Mouse (Mus musculus): ENCODE measurements around the gene Gm8369. TPM values are rescaled to one million over a fixed set of nuclear protein-coding genes. Genes with fewer than 3 reads are reported as not detected.

The Gm8369 gene
- total and polyA plus RNA-seq, 3 experiments, result not detected

DNA sequence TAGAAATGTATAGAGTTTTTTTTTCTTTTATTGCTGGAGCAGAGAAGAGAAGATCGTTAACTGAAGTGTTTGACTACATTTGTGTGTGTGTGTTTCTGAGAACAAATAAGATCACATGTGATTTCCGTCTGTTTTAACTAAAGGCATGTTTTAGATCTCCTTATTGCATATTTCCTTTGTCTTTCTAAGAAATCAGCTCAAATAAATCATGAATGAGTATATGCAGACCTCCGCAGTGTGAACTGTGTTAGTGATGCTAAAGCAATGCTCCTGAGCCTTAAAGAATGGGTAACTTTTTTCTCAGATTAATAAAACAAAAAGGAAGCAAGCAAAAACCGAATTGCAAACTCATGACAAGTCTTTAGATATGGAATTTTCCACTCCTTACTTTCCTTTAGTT is 1.8 kb upstream of the Gm8369 start:
- no peaks in the 10 kb centered on the region; a peak in 1 of 4 replicates for H3K4me1 ChIP-seq (ENCODE audit: control insufficient read depth in 1 of 2, insufficient read depth in 2 of 2, low read length in 2 of 2)
- TF ChIP-seq TBP (IDR thresholded peaks at IDR 0.05; ENCODE audit: low read depth, low read length) (no peak), POLR2AphosphoS2 (IDR thresholded peaks at IDR 0.05; ENCODE audit: low read length) (no peak), ZKSCAN1 (IDR thresholded peaks at IDR 0.05; ENCODE audit: low read depth, low read length) (no peak), CHD2 (IDR thresholded peaks at IDR 0.05; ENCODE audit: low read length) (no peak)
- no peak for DNase-seq (ENCODE audit: low read depth, low spot score)

DNA sequence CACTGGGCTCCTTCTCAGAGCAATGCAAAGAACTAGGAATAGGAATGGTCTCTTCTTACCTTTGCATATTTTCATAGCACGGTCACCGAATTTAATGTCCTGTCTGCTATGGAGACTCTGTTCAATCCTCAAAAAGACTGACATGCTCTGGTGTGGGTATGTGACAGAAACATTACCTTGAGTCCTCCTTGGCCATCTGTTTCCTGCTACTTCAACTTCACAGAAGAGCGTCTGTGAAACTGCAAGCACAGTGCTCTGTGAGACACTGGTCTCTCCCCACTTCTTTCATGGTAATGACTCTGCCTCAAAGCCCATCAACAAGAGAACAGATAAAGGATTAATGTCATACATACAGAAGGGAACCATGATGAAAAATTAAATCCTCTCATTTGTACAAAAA is 1.4 kb upstream of the Gm8369 start:
- Histone ChIP-seq H3K9me3 (replicated peaks; ENCODE audit: insufficient read depth, low read length) (no peaks in the 10 kb centered on the region), H3K9ac (ENCODE audit: control insufficient read depth, low read depth, low read length, poor library complexity, severe bottlenecking) (no peak overlapping the region), H3K27me3 (ENCODE audit: control insufficient read depth in 1 of 2, insufficient read depth in 2 of 2, low read length in 2 of 2) (no peaks in the 10 kb centered on the region; a peak in 1 of 4 replicates), H3K36me3 (ENCODE audit: control insufficient read depth in 1 of 2, insufficient read depth in 2 of 2, low read length in 2 of 2) (0 out of 4 replicates have a peak, but pooled peaks cover 0 to 2% of the 10 kb centered on the region in 2 experiments), H3K27ac (ENCODE audit: control insufficient read depth, low read depth, low read length) (no peak overlapping the region), H3K4me3 (ENCODE audit: control insufficient read depth in 1 of 2, insufficient read depth in 1 of 2, low read depth in 2 of 2, low read length in 2 of 2) (no peak overlapping the region), H3K4me1 (ENCODE audit: control insufficient read depth in 1 of 2, insufficient read depth in 2 of 2, low read length in 2 of 2) (no peaks in the 10 kb centered on the region; a peak in 1 of 4 replicates), H3K79me2 (ENCODE audit: control insufficient read depth, insufficient read depth, low read length, poor library complexity) (no peaks in the 10 kb centered on the region)
- no peak for DNase-seq (ENCODE audit: low read depth, low spot score)
- no peak for TF ChIP-seq USF1 (IDR thresholded peaks at IDR 0.05; ENCODE audit: low read depth, low read length)
- TF ChIP-seq ZNF384 (IDR thresholded peaks at IDR 0.05; ENCODE audit: low read depth, low read length), result no peak
- TF ChIP-seq NELFE (IDR thresholded peaks at IDR 0.05; ENCODE audit: low read depth, low read length), result no peak
- no peak for TF ChIP-seq POLR2AphosphoS2 (IDR thresholded peaks at IDR 0.05; ENCODE audit: low read length)

More for the DNA sequence above, 1.8 kb upstream of the Gm8369 start:
- Histone ChIP-seq H3K79me2 (ENCODE audit: control insufficient read depth, insufficient read depth, low read length, poor library complexity) (no peaks in the 10 kb centered on the region), H3K27ac (ENCODE audit: control insufficient read depth, low read depth, low read length) (no peak overlapping the region), H3K36me3 (ENCODE audit: control insufficient read depth in 1 of 2, insufficient read depth in 2 of 2, low read length in 2 of 2) (0 out of 4 replicates have a peak, but pooled peaks cover 0 to 2% of the 10 kb centered on the region in 2 experiments), H3K9ac (ENCODE audit: control insufficient read depth, low read depth, low read length, poor library complexity, severe bottlenecking) (no peak overlapping the region), H3K27me3 (ENCODE audit: control insufficient read depth in 1 of 2, insufficient read depth in 2 of 2, low read length in 2 of 2) (no peaks in the 10 kb centered on the region; a peak in 1 of 4 replicates), H3K9me3 (replicated peaks; ENCODE audit: insufficient read depth, low read length) (no peaks in the 10 kb centered on the region), H3K4me3 (ENCODE audit: control insufficient read depth in 1 of 2, insufficient read depth in 1 of 2, low read depth in 2 of 2, low read length in 2 of 2) (no peak overlapping the region)

DNA sequence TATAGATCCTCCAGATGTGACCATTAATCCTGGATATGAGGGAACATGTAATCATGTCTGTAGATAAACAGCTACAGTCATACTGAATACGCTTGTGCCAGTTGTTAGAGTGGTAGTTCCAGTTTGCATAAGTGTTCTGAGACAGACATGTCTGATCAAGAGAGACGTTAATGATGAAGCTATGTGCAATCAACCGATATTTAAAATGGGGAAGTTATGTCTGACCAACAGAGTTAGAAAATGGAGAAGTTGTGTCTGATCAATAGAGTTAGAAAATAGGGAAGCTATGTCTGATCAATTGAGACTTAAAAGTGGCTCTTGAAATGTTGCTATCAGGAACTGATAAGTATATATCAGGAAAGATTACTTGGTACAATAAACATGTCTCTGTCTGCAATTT is 472 bp upstream of the Gm8369 start:
- Histone ChIP-seq H3K27me3 (ENCODE audit: control insufficient read depth in 1 of 2, insufficient read depth in 2 of 2, low read length in 2 of 2) (no peaks in the 10 kb centered on the region; a peak in 1 of 4 replicates), H3K4me3 (ENCODE audit: control insufficient read depth in 1 of 2, insufficient read depth in 1 of 2, low read depth in 2 of 2, low read length in 2 of 2) (peak overlapping the region in 1 of 2 experiments; percentile 15; a peak in 1 of 4 replicates), H3K79me2 (ENCODE audit: control insufficient read depth, insufficient read depth, low read length, poor library complexity) (no peaks in the 10 kb centered on the region), H3K9me3 (replicated peaks; ENCODE audit: insufficient read depth, low read length) (no peaks in the 10 kb centered on the region), H3K4me1 (ENCODE audit: control insufficient read depth in 1 of 2, insufficient read depth in 2 of 2, low read length in 2 of 2) (no peaks in the 10 kb centered on the region; a peak in 1 of 4 replicates), H3K9ac (ENCODE audit: control insufficient read depth, low read depth, low read length, poor library complexity, severe bottlenecking) (no peak overlapping the region), H3K36me3 (ENCODE audit: control insufficient read depth in 1 of 2, insufficient read depth in 2 of 2, low read length in 2 of 2) (0 out of 4 replicates have a peak, but pooled peaks cover 0 to 2% of the 10 kb centered on the region in 2 experiments), H3K27ac (ENCODE audit: control insufficient read depth, low read depth, low read length) (no peak overlapping the region)
- TF ChIP-seq EP300 (IDR thresholded peaks at IDR 0.05; ENCODE audit: low read depth in 1 of 2, low read length in 2 of 2) (peak in 1 of 2 experiments; percentile 55; a peak in 1 of 4 replicates), MAZ (IDR thresholded peaks at IDR 0.05; ENCODE audit: low read depth, low read length) (no peak), ZKSCAN1 (IDR thresholded peaks at IDR 0.05; ENCODE audit: low read depth, low read length) (no peak), ZMIZ1 (IDR thresholded peaks at IDR 0.05; ENCODE audit: low read depth, low read length) (no peak), CHD1 (IDR thresholded peaks at IDR 0.05; ENCODE audit: low read depth, low read length) (no peak)
- DNase-seq (ENCODE audit: low read depth, low spot score), result peak; percentile 17
